Mouse (Mus musculus) NIH3T3 (cell line): ENCODE measurements around the gene Gp9.

Experiments
- DNase-seq: peaks from one replicate; pipeline ENCODE4 v3.0.0-alpha.2; 2012; ENCODE audit warnings: low read depth

Gene Gp9

DNA sequence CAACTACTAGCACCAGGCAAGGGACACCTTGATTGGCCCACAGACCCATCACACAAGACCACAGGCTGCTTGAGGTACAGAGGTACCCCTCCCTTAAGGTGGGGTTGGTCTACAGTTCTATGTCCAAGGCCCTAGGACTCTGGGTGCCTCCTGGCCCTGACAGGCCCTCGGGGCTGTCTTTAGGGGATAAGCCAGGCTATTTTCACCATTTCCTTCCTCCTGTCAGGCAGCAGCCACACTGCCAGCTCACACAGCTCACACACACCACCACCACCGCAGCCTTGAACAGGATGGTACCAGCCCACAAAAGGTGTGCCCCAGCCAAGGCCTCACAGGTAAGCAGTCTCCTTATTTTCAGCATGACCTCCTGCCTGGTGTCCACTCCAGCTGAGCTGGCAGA is at the start of gene Gp9:
Gp9 (plus strand) TSS at position 231 of the 400 bp plus-strand sequence.
- no peak for DNase-seq

DNA sequence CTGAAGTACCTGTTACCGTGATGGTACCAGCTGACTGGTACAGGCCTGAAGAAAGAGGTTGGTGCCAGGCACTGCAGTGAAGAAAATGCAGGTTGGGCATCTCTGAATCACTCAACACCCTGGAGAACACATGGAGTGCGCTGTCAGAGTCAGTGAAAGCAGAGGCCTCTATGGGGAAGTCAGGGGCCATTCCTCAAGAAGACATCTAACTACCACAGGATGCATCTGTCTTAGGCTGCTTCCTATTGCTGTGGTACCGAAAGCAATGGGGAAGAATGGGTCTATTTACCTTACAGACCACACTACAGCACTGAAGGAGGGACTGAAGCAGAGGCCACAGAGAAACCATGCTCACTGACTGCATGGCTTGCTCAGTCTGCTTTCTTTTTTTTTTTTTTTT is 49.8 kb upstream of the Gp9 start:
- DNase-seq: no peak

DNA sequence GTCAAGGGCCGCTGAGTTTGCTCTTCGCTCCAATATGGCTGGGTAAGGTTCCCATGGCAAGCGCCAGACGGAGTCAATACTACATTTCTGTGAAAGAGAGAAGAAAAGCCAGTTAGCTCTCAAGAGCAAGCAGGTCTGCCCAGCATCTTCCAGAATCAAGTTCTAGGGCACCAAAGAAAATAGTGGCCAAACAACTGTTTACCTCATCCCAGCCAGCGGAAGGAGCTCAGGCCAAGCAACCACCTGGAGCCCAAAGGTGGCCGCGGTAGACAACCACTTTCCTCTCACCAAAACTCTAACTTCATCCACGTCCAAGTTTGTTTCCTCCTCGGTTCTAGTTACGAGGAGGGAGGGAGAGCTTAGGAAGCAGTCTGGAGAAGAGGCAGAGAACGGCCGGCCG is 47.7 kb upstream of the Gp9 start:
- no peak for DNase-seq

DNA sequence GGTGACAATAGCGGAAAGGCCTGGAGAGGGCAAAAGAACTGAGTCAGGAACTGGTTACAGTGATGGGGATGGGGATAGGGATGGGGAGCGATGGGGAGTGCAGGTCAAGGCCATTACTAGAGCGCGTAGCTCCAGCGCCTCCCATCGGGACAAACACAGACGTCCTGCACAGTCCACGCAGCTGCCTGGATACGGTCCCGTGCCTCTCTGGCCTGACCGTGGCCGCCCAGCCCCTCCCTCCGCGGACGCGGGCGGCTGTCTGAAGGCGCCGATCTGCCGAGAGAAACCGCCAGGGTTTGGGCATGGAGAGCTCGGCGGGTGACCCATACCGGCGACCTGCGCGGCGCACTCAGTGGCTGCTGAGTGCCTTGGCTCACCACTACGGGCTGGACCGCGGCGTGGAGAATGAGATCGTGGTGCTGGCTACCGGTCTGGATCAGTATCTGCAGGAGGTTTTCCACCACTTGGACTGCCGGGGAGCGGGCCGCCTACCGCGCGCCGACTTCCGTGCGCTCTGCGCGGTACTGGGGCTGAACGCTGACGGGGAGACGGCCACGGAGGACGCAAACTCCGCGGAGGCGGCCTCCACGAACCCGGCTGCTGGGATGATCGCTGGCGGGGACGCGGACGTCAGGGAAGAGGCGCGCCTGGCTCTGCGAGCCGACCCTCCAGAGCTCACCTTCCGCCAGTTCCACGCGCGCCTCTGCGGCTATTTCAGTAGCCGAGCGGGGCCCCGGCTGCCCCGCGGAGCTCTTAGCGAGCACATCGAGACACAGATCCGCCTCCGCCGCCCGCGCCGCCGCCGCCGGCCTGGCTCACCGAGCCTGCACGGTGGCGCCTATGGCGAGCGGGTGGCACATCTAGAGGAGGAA is 47.0 kb upstream of the Gp9 start, which contains the start of gene Efcc1:
Efcc1 (plus strand) TSS at position 279 of the 872 bp plus-strand sequence.
- DNase-seq: no peak

DNA sequence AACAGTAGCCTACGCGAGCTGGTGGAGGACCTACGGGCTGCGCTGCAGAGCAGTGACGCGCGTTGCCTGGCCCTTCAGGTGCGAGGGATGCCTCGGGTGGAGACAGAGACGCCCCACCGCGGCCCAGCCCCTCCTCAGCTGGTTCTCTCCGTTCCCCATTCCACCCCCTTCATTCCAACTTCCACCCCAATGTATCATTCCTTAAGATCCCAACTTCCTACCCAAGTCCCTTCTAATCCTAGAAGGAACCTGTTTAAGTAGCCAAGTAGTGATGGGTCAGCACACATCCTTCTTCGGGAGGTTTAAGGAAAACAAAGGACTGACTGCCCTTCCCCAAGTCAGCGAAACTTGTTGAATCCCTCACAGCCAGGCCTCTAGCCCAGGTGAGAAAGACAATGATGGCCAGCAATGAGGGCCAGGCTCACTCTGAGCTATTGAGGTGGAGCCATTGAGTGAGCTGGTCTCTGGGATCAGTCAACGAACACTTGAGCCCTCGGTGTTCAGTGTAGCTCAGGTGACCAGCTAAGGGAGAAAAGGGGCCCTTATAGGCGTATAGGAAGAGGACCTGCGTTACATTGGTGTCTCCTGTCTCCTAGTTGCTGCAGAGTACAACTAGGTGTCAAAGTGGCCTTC is 46.3 kb upstream of the Gp9 start:
- DNase-seq: no peak

DNA sequence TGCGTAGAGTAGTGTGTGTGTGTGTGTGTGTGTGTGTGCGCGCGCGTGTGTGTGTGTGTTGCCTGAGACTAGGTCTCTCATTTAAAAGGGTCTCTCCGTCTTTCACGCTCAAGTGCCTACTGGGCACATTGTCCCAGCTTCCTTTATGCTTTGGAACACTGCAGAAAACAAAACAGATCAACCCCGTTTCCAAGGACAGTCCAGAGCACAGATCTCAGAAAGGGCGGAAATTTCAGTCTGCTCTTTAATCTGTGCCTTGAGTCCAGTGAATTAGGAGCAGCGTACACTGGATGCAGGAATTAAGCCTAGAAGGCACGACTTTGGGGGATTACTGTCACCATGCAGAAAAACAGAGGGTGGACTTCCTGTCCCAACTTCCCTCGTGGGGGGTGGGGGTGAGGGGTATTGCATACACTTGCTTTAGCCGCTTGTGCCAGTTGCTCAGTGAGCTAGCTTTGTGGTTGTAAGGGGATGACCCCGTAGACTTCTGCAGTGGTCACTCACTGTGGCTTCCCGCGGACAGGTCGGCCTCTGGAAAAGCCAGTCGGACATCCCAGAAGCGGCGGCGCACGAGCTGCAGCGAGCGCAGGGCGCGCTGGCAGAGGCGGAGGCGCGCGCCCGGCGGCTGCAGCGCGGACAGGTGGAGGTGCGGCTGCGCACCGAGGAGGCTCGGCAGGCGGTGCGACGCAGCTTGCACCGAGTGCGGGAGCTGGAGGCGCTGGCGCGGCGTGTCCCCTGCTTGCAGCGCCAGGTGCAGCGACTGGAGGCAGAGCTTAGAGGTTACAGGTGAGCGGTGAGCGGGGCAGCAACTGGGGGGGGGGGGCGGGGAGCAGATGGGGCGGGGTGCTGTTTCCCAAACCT is 45.5 kb upstream of the Gp9 start:
- DNase-seq: no peak

DNA sequence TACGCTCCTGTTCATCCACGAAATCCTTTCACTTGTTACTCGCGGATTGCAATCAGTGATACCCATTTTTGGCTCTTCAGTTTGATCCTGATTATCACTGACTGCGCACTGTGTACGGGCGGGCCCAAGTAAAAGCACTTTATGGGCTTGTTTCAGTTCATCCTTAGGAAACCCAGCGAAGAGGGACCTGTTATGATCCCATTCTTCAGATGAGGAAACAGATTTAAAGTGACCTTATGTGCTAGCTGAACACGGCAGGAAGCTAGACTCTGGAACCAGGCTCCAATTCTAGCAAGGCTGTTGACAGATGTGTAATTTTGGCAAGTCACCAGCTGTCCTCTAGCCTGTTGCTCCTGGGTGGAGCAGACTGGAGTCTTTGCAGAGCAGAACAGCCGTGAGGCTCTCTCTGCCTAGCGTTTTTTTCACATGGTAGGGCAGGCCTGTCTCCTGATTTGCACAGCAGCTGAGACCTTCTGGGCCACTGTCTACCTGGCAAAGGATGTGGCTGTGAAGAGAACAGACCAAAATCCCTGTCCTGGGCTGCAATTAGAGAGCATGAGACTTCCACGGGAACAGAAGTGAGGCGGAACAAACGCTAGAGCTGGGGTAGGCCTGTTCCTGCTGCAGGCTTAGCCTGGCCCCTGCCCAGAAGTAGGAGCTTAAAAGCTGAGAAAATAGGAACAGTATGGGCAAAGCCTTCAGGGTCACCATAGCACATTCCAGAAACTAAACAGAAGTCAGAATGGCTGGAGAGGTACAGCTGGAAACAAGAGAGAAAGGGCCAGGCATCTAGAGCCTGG is 44.5 kb upstream of the Gp9 start:
- DNase-seq: peak; percentile 60

DNA sequence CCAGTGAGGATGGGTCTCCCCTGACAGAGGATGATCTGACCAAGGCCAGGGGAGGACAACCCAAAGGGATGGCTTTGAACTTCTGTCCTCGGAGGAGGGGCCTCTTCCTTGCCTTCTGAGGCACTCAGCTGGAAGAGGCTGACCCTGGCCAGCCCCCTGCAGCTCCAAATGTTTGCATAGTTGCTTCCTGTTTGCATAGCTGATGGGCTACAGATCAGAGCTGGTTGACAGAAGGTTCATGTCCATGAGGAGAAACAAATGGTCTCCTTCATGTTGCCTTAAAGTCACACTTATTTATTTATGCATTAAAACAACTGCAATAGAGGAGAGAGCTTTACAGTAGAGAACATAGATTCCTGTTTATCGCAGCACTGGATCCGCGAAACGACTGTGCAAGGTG is 43.7 kb upstream of the Gp9 start:
- DNase-seq: no peak

DNA sequence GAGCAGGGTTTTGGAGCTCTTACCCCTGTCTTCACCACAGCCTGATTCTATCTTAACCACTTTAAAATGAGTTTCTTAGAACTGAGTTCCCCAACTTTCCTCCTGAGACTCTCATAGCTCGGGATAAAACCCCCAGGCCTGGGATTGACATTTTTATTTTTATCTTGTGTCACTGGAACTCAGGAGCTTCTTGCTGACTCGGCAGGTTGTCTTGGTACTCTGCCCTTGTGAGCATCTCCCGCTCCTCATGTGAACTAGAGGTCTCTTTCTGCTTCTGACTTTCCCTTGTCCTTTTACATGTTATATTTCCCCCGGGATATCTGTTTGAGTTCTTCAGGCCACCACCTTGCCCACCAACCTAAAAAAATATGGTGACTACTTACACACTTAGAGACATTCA is 40.9 kb upstream of the Gp9 start:
- no peak for DNase-seq

DNA sequence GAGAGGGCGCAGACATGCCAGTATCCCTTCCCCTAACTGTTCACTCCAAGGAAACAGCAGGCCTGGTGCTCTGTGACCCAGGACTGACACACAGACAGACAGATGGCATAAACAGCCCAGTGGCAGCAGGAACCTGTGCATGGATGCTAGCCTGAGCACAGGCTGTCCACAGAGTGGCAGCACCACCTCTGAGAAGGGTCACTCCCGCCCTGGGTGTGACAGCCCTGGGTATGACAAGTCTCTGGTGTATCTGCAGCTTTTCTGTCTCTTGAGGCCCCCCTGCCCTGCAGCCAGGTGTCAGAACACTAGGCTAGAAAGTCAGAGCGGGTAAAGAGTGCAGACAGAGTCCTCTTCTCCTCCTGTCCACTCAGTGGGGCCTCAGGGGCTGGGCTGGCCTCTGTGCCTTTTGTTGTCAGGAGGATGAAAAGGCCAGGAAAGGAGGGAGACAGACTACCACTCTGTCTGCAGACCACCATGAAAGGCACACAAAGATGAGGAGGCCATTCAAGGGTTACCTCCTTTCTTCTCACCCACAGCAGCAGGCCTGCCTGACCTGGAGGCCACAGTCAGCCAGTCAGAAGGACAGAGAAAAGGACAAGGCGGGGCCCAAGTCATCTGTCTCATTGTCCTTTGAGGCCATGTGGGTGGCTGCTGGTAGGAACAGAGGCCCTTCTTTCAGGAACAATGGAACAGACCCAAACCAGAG is 39.8 kb upstream of the Gp9 start:
- no peak for DNase-seq

DNA sequence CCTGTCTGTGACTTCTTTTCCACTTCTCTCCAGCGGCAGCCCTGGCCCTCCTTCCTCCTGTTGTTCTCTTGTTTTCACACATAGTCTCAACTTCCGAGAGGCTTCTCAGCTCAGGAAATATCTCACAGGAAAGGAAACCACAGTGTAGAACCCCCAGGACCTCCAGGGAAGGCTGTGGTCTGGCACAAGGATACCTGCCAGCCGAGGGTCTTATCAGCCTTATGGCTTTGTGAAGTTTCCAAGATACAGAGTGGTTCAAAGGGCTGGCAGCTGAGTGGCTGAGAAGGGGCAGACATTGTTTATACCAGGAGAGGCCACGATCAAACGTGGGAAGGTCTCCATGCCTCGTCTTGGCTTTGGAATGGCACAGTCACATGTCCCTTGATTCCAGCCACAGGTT is 38.0 kb upstream of the Gp9 start:
- no peak for DNase-seq

DNA sequence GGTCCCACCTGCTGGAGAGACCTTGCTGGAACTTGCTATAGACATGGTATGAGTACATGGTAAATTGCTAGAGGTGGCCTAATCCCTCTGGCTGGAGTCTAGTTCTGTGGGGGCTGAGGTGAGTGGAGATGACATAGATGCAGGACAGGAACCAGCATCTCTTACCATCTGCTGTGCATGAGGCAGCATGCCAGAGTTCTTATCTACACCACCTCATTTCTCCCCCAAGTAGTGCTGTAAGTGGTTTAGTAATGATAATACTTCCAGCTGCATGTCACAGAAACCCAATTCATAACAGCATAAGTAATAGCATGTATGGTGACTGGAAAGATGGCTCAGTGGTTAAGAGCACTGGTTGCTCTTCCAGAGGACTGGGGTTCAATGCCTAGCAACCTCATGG is 37.4 kb upstream of the Gp9 start:
- no peak for DNase-seq

DNA sequence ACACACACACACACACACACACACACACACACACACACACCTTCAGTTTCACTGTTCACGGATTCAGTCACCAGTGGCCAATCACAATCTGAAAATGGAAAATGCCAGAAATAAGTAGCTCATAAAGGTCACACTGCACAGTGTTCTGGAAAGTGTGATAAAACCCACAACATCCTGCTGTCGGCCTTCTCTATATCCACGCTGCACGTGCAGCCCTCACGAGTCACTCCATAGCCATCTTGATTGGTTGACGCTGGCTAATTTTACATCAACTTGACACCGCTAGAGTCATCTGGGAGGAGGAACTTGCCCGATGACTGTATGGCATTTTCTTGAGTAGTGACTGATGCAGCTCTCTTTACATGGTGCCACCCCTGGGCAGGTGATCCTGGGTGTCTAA is 35.9 kb upstream of the Gp9 start:
- DNase-seq: no peak

DNA sequence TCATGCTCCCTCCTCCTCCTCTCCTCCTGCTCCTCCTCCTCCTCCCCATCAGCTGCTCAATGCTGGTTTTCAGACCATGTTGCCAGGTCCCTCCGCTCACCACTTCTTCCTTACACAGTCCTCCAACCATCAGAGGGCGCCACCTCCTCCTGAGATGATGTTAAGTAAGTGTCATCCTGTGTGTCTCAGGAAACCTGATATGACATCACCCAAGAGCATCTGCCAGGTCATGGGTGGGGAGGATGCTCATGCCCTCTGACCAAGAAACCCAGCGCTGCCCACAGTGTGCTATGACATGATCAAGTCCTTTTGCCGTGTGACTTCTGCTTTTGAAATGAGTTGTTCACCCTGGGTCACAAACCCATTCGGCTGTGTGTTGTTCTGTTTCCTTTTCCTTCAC is 35.1 kb upstream of the Gp9 start:
- no peak for DNase-seq

DNA sequence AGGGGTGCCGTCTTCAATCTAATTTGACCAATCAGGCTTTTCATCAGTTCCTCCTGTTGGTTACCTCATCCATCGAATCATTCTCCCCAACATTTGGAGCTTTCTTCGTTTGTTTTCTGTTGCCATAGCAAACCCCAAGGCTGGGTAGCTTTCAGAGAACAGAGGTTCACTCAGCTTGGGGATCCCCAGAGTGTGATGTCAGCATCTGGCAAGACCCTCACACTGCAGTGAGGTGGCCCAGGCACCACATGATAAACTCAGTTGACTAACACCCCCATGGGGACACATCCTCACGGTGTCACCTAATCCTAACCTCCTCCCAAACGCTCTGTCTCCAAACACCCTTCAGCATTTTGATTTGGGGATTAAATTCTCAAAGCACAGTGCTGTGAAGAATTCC is 34.6 kb upstream of the Gp9 start:
- no peak for DNase-seq

DNA sequence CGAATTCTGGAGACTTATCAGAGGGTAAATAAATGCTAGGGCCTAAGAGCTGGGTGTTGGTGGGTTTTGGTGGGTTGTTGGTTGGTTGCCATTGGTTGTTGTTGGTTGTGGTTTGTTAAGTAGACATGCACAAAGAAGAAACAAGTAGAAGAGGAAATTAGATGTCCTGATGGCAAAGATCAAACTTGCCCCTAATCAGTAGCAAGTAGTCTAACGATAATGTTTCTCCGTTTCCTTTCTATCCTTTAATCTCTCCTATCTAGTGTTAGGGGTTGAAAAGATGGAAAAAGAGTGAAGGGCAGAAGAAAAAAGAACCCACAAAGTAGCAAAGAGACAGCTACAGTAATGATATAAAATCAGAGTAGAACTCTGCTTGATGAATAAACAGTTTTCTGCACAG is 33.2 kb upstream of the Gp9 start:
- DNase-seq: no peak

DNA sequence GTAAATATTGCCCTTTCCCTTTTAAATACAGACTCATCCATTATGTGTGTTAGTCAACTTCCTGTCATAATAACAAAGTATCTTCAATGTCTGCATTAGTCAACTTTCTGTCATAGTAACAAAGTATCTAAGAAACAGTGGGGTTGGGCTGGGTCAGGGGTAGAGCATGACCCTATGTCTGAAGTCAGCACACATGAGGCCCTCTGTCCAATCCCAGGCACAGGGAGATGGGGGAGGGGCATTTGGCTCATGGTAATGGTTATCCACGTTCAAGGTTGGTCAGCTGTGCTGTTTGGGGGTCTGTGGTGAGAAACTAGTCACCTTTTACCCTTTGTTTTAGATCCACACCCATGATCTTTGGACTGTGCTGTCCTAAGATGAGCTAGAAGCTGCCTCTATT is 32.6 kb upstream of the Gp9 start:
- peak; percentile 23 for DNase-seq

DNA sequence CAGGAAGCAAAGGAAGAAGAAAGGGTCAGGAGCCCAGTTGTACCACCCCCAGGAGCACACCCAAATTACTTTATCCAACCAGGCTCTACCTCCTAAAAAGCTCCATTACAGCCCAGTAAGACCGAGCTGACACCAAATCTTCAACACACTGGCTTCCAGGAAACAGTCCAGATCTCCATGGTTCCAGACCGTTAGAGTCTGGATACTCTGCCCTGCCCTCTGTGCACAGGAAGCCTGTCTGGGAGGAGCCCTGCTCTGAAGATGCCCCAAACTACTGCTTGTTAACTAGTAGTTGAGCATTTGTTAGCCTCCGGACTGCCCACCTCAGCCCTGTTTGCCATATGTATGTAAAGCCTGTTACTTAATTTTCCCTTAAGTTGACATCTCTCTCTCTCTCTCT is 31.8 kb upstream of the Gp9 start:
- DNase-seq: no peak

DNA sequence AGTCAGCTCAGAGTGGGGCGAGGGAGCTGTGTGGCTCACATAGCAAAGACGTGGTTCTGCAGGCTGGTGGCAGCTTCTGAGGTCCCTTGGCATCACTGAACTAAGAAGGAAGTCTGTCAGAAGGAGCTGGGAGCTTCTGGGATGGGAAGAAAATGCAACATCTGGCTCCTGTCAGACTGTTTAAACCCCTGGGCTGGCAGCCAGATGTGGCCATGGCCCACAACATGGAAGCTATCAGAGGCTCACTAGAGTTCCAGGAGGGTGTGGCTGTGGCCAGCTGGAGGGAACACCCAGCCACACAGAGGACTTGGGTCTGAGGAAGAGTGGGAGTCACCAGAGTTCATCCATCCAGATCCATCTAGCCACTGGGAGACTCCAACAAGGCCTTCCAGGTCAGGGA is 31.0 kb upstream of the Gp9 start:
- peak; percentile 73 for DNase-seq

DNA sequence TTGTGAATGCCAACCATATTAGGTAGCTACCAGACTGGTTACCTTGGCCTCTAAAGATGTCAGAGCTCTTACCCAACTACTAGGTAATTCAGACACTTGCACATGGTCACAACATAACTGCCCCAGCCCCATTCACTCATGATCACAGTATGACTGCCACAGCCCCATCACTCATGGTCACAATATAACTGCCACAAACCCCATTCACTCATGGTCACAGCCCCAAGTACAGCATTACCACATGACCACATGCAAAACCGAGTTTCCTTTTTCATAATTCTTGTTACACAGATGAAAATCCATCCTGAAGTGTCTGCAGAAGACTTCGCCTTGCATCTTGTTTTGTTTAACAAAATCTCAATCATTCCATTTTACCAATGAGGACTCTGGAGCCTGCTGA is 29.8 kb upstream of the Gp9 start:
- DNase-seq: no peak

DNA sequence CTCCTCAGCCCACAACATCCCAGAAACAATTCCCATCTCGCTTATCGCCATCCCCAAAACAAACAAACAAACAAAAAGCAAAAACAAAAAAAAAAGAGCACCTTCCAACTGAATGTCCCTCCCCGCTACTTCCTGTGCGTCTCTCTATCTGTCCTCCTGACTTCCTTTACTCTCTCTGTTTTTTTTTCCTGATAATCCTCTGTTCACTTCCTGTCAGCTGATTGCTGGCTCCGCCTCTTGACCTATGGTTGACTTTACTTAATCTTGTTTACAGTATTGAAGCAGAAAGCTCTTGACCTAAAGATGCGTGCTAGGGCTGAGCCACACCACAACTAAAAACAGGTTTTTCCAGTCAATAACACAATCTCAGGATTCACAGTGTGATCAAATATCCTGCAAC is 29.3 kb upstream of the Gp9 start:
- no peak for DNase-seq
